Mouse (Mus musculus): ENCODE measurements at regions not wholly inside any gene's neighbourhood (a gene's known extent, or its start where the extent isn't known, plus 50 kb on each side); places are given as distances from the start of the nearest gene placed in this dataset.

- DNase-seq (ENCODE audit: low read depth, low spot score) = no peak
Observed at GRCm38 (mm10) chrX:68954687-68955086, 61.8 kb upstream of the Gm6812 start.

GRCm38 (mm10) chrX:68953298-68953697, 60.4 kb upstream of the Gm6812 start:
- DNase-seq (ENCODE audit: low read depth, low spot score) = no peak

DNA sequence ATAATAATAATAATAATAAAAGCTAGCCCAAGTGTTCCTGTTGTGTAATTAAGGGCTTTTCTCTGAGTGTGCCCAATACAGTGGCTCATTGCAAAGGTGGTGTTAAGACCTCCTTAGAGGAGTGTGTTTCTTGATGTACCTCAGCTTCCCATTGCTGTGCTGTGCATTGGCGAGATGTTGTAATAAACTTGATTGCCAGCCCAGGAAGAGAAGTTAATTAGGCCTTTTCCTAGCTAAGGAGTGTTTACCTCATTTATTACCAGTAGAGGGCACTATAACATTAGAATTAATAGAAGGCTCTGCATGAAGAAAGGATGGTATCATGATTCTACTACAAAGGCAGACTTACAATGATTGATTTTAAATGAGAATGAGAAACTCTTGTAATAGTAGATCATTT, 57.9 kb upstream of the Gm6812 start:
- peak; percentile 11 for DNase-seq (ENCODE audit: low read depth, low spot score)

DNA sequence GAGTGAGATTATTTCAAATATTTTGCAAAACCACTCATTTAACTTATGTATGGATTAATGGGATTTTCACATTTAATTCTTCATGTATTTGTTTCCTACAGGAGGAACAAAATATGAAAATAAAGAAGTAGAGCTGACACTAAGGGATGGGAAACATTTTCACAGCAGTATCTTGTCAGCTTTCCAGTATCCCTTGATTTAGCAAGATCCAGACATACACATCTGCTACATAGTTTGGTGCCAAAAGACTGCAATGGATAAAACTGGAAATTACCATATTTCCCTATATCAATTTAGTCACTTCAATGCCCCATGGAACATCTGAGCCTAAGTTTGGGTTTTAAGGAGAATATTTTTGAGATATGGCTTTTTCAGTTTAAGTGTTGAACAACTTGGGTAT, 52.9 kb upstream of the Gm6812 start:
- no peak for DNase-seq (ENCODE audit: low read depth, low spot score)

All from retina, postnatal 7 days (tissue).